Mouse (Mus musculus) testis, adult 2 months (tissue): ENCODE measurements around the gene Pym1.

Experiments used
- CTCF ChIP-seq: fragments of 200-500 bp; IDR thresholded peaks from 2 replicates; pipeline ENCODE4 v1.5.1; 2012; ENCODE audit warnings: low read depth, mild to moderate bottlenecking, inconsistent platforms, low read length, moderate library complexity; ENCODE audit not compliant: control insufficient read depth, insufficient read depth, insufficient replicate concordance
- POLR2A ChIP-seq: fragments of 200-500 bp; IDR thresholded peaks from 2 replicates; pipeline ENCODE4 v1.6.1; 2012; ENCODE audit warnings: low read depth, mild to moderate bottlenecking, inconsistent platforms, low read length, moderate library complexity; ENCODE audit not compliant: control insufficient read depth

DNA sequence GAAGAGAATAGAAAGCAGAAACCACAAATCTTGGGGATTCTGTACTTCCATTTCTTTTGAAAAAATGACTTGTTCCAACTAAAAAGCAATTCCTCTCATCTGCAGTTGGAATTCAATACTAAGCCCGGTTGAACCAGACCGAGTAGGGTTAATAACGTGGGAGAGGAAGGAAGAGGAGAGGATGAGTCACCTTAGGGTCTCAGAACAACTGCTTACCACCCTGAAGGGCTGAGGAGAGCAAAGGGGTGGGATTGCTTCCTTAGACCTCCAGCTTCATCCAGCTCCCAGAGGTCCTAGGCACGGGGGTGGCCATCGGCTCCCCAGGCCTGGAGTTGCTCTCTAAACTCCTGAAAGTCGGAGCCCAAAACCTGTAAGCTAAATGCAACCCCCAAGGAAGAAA is 55.7 kb downstream of the Pym1 start:
- TF ChIP-seq CTCF (no peak), POLR2A (no peak)
